Mouse (Mus musculus) retina, postnatal 1 day (tissue): ENCODE measurements around the gene Htra3.

Experiments
- DNase-seq: peaks from one replicate; pipeline ENCODE4 v3.0.0-alpha.2; 2012

Gene Htra3

GRCm38 (mm10) chr5:35610381-35610780 lies 69.2 kb downstream of the Htra3 start:
- DNase-seq, result no peak

- no peak for DNase-seq
Measured at GRCm38 (mm10) chr5:35609971-35610370, 69.6 kb downstream of the Htra3 start.

DNA sequence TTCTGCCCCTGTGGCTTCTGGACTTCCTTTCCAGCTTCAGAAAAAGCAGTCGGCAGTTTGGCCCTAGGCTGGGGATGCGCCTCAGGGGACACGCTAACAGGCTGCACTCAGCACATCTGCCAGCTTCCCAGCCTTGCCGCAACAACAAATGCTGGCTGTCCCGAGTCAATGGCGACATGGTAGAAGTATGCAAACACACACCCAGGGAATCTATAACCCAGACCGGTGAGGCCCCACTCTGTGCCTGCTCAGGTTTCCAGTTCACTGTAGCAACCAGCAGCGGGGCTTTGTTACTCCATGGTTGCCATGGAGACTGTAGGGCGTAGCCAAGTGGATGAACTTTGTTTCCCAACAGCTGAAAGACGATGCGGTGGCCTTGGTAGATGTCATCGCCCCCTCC lies 70.2 kb downstream of the Htra3 start:
- peak; percentile 86 for DNase-seq

- DNase-seq, result peak; percentile 32
Measured at GRCm38 (mm10) chr5:35608559-35608958, 71.0 kb downstream of the Htra3 start.

GRCm38 (mm10) chr5:35607784-35608183 lies 71.8 kb downstream of the Htra3 start:
- DNase-seq, result peak; percentile 41

DNA sequence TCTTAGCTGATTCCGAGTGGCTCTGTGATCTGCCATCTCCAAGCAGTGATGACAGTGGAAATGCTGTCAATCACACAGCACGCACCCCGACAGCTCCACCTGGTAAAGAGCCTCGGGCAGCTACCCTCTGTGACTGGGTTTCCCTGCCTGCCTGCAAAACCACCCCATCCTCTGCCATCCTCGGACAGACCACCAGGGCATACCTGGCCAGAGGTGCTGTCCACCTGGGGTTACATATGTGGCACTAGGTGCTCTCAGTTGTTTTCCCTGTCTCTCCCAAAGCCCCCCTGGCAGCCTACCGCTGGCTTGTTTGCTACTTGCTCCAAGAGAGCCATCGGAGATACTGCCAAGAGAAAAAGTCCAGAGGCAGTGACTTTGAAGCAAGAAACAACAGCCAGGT lies 72.8 kb downstream of the Htra3 start:
- DNase-seq, result no peak

- no peak for DNase-seq
Measured at GRCm38 (mm10) chr5:35605355-35605754, 74.2 kb downstream of the Htra3 start.
